Mouse (Mus musculus) erythroblast, adult 5-6 weeks (primary cell): Measurements from ENCODE around the gene Hacd4. TPM values are rescaled to one million over a fixed set of nuclear protein-coding genes. Genes with fewer than 3 reads are reported as not detected.
A peak's percentile ranks its signal among the peaks of the same experiment; 100 is the strongest.

Experiments used
- ATAC-seq: replicated peaks from 2 replicates; pipeline ENCODE4 v1.8.0; 2016; ENCODE audit warnings: moderate number of reproducible peaks, mild to moderate bottlenecking, moderate TSS enrichment, inconsistent platforms; ENCODE audit not compliant: poor library complexity, low FRiP score, severe bottlenecking
- total RNA-seq, 2 experiments: library from RNA; stranded (forward) in 1 of 2; stranded (reverse) in 1 of 2; fragments of 150-400 nt in 1 of 2; fragments of 200-764, 138-1000 nt in 1 of 2; gene quantifications; 2 replicates each; pipeline versions ENCODE4 v1.2.3 to v1.2.4; 2015 to 2017; ENCODE audit warnings: low replicate concordance in 2 of 2

The Hacd4 gene
- total RNA-seq, 2 experiments from 2014 or later = 6.8 to 16.5 TPM

DNA sequence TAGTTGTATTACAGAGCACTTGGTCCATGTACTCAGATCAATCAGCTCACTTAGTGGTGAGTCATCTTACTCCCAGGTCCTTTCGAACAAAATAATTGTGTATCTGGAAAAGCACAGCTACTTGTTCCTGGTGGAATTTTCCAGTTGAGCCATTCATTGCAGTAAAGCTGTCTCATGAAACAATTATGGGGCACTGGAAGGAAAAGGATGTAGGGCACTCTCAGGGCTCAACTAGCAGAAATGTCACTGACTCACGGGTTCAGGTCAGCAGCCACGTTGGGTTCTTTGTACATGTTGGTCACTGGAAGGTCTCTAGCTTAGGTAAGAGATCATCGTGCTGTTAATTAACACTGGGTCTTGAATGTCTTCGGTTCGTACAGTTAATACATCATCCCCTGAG, 68.8 kb downstream of the Hacd4 start:
- ATAC-seq = no peak

DNA sequence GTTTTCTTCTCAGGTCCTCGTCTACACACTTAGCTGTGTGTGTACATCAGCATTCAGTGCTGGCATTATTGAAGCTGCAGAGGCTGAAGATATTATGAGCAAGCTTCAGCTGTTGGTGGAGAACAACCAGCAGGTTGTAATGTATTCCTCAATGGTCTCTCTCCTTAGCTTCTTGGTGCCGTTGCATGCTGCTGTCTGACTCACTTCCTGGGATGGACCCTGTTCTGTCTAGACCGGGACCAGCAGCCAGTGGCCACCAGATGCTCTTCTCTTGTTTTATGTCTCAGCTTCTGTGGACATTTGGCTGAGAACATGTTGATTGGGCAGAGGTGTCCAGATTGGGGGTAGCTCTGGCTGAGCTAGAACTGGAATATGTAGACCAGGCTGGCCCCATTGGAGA, 81.3 kb downstream of the Hacd4 start:
- ATAC-seq = no peak

DNA sequence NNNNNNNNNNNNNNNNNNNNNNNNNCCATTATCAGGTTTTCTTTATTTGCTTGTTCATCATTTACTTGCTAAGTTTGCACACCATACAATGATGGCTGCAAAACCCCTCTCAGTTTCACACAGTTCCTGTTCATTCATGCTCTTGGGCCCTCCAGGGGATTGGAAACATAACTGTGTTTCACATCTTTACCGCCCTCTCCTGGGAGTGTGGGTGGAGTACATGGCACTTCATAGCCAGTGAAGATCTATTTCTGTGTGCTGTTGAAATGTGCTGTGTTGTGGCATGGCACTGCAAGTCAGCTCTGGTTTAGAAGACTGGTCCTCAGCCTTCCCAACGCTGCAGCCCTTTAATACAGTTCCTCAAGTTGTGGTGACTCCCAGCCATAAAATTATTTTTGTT, 82.1 kb downstream of the Hacd4 start:
- ATAC-seq = no peak

DNA sequence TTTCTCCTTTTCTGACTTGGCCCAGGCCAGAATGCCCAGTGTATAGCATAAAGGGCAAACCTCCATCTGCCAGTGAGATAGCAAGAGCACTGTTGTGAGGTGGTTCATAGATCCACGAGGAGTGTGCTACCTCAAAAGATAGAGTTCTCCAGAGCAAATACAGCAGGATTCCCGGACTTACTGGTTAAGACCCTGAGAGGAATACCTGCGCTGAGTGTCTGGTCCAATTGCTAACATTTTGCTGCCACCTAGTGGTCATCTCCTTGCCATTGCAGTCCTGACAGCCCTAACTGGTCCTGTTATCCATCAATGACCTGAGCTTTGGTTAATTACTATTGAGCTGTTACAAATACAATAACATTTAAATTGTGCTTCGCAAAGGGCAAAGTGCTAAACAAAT, 87.8 kb downstream of the Hacd4 start:
- ATAC-seq = peak; percentile 89

Other genes with a start within 250 kb of the Hacd4 start
- gene Ifnb1, start 83.8 kb upstream of the Hacd4 start, total RNA-seq (2015; ENCODE audit: low replicate concordance) = not detected in 2 replicates
- gene Ifnb1, start 83.8 kb upstream of the Hacd4 start, total RNA-seq (2017; ENCODE audit: low replicate concordance) = not detected in 2 replicates
- gene Ifna15, start 119.3 kb upstream of the Hacd4 start, total RNA-seq (2015; ENCODE audit: low replicate concordance) = not detected in 2 replicates
- not detected in 2 replicates for gene Ifna15, start 119.3 kb upstream of the Hacd4 start, total RNA-seq (2017; ENCODE audit: low replicate concordance)
- not detected in 2 replicates for gene Ifna14, start 132.9 kb upstream of the Hacd4 start, total RNA-seq (2015; ENCODE audit: low replicate concordance)
- not detected in 2 replicates for gene Ifna14, start 132.9 kb upstream of the Hacd4 start, total RNA-seq (2017; ENCODE audit: low replicate concordance)
- gene Ifna9, start 153.5 kb upstream of the Hacd4 start, total RNA-seq (2015; ENCODE audit: low replicate concordance) = not detected in 2 replicates
- not detected in 2 replicates for gene Ifna9, start 153.5 kb upstream of the Hacd4 start, total RNA-seq (2017; ENCODE audit: low replicate concordance)
- gene Ifna12, start 164.4 kb upstream of the Hacd4 start, total RNA-seq (2015; ENCODE audit: low replicate concordance) = not detected in 2 replicates
- gene Ifna12, start 164.4 kb upstream of the Hacd4 start, total RNA-seq (2017; ENCODE audit: low replicate concordance) = not detected in 2 replicates
- gene C87499, start 195.5 kb upstream of the Hacd4 start, total RNA-seq (2015; ENCODE audit: low replicate concordance) = not detected in 2 replicates
- gene C87499, start 195.5 kb upstream of the Hacd4 start, total RNA-seq (2017; ENCODE audit: low replicate concordance) = not detected in 2 replicates
- not detected in 2 replicates for gene Ifna13, start 205.5 kb upstream of the Hacd4 start, total RNA-seq (2015; ENCODE audit: low replicate concordance)
- not detected in 2 replicates for gene Ifna13, start 205.5 kb upstream of the Hacd4 start, total RNA-seq (2017; ENCODE audit: low replicate concordance)
- gene Ifna16, start 238.0 kb upstream of the Hacd4 start, total RNA-seq (2015; ENCODE audit: low replicate concordance) = not detected in 2 replicates
- not detected in 2 replicates for gene Ifna16, start 238.0 kb upstream of the Hacd4 start, total RNA-seq (2017; ENCODE audit: low replicate concordance)
- not detected in 2 replicates for gene Ifna2, start 245.0 kb upstream of the Hacd4 start, total RNA-seq (2015; ENCODE audit: low replicate concordance)
- not detected in 2 replicates for gene Ifna2, start 245.0 kb upstream of the Hacd4 start, total RNA-seq (2017; ENCODE audit: low replicate concordance)